Mouse (Mus musculus) small intestine, adult 2 months (tissue): ENCODE data around the gene Coq8b.

Experiments
- CTCF ChIP-seq: fragments of 200-500 bp; IDR thresholded peaks from 2 replicates; pipeline ENCODE4 v1.5.1; 2012; ENCODE audit warnings: low read depth, mild to moderate bottlenecking, control low read depth, inconsistent platforms, low read length, moderate library complexity, mixed read lengths; ENCODE audit not compliant: insufficient replicate concordance, insufficient read length; ENCODE audit errors: extremely low read depth
- POLR2A ChIP-seq: fragments of 200-500 bp; IDR thresholded peaks from 2 replicates; pipeline ENCODE4 v1.6.1; 2012; ENCODE audit warnings: low read depth, mild to moderate bottlenecking, control low read depth, inconsistent platforms, low read length, moderate library complexity

DNA sequence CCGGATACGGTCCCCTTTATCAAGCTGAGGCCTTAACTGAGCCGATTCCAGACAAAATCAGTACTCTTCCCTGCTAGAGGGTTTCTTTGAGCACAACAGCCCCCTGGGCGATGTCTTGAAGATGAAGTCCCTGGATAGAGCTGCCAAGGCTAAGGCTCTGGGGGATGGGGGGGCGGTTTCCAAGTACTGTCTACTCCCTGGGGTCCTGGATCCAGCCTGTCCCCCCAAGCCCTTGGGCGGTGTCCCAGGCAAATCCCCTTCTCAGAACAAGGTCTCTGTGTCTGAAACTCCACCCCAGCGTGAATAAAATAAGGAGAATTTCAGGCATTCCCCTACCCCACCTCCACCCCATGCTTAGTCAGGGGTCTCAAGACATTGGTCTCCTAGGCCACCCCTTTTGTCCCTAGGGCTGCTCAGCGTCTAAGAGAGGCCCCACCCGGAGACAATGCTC is 26.5 kb downstream of the Coq8b start:
- TF ChIP-seq POLR2A (no peak), CTCF (no peak)
